Mouse (Mus musculus): ENCODE data around the gene Gopc. TPM values are rescaled to one million over a fixed set of nuclear protein-coding genes. Genes with fewer than 3 reads are reported as not detected.

The Gopc gene
- 1 to 10 TPM; 6.5 to 8.7 TPM for total RNA-seq (2021)
- long read RNA-seq, experiment 1, full-length matches to known transcripts = 14 of 16 reads
- long read RNA-seq, experiment 1, partial matches to known transcripts = 1 of 16 reads
- long read RNA-seq, experiment 1, other reads (novel, unspliced or antisense) = 1 of 16 reads
- long read RNA-seq, experiment 2, full-length matches to known transcripts = 10 of 13 reads
- long read RNA-seq, experiment 2, partial matches to known transcripts = 1 of 13 reads
- long read RNA-seq, experiment 2, other reads (novel, unspliced or antisense) = 2 of 13 reads

DNA sequence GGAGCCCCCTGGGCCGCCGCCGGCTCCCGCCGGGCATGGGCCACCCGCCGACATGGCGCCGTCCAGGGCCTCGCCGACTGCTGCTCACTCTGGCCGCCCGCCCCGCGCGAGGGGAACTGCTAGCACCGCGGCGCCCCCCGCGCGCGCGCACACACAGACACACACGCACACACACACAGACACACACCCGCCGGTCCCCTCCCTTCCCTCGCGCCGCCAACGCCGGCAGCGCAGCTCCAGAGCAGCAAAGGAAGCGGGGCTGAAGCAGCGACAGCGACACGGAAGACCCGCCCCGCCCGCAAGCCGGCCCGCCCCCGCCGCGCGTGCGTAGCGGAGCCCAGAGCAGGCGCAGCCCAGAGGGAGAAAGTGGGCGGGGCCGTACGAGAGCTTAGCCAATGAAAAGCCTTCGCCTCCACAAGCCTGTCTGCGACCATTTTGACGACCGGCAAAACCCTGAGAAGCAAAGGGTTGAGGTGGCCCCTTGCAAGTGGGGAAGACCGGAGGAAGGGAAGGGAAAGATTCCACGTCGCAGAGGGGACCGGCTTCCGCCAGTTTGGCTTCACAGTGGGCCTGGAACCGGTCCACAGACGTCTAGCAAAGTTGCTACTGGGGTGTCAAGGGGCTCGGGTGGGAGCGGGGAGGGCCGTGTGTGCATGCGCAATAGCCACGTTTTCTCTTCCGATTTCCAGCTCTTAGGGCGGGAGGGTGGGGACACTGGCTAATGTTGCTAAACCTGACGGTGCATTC lies at the start of gene Gopc:
Gene Gopc (minus strand): TSS at position 280 of the 747 bp plus-strand sequence.
- DNase-seq (ENCODE audit: low spot score) = peak; percentile 97

- no peak for DNase-seq (ENCODE audit: low spot score)
These were observed 49.0 kb upstream of the Gopc start for GRCm38 (mm10) chr10:52430953-52431352.

DNA sequence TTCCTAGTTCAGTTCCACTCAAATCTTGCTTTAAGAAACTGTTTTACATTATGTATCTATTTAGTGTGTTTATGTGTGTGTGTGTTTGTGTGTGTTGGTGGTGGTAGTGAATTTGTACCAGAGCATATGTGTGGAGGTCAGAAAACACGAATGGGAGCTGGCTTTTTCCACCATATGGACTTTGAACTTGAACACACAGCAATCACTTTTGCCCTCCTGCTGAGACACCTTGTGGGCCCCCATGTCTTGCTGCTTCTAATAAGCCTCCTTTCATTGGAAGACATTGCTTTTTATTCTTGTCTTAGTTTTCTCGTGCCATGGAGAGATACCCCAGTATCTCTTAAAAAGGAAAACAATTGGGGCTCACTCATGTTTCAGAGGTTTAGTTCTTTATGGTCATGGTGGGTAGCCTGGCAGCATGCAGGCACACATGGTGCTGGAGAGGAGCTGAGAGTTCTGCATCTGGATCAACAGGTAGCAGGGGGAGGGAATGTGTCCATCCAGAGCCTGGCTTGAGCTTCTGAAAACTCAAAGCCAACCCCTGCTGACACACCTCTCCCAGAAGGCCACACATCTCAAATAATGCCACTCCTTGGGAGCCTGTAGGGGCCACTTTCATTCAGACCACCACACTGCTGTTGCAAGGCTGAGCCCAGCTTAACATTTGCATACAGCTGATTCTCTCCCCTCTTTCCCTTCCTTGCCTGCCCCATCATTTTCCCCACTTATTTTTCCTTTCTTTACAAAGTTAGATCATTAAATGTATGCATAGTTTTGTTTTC lies 45.9 kb upstream of the Gopc start:
- no peak for DNase-seq (ENCODE audit: low spot score)

GRCm38 (mm10) chr10:52426314-52426980 lies 44.5 kb upstream of the Gopc start:
- no peak for DNase-seq (ENCODE audit: low spot score)

DNA sequence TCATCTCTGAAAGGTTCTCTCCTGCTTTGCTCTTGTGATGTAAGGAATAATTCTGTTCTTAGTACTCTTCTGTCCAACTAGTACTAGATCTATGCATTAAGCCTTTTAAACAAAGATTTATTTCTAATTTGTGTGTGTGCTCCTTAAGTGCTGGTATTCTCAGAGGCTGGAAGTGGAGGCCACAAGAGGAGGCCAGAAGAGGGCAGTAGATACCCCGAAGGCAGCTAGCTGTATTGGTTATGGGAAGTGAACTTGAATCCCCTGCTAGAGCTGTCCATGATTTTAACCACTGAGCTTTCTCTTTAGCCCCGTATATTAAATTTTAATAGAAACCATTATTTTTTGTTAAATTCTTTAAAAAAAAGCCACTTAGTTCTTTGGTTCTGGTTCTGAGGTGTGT lies 41.2 kb upstream of the Gopc start:
- no peak for DNase-seq (ENCODE audit: low spot score)

GRCm38 (mm10) chr10:52421716-52422115 lies 39.8 kb upstream of the Gopc start:
- DNase-seq (ENCODE audit: low spot score) = no peak

- DNase-seq (ENCODE audit: low spot score) = no peak
These were observed 38.6 kb upstream of the Gopc start for GRCm38 (mm10) chr10:52420526-52420925.

DNA sequence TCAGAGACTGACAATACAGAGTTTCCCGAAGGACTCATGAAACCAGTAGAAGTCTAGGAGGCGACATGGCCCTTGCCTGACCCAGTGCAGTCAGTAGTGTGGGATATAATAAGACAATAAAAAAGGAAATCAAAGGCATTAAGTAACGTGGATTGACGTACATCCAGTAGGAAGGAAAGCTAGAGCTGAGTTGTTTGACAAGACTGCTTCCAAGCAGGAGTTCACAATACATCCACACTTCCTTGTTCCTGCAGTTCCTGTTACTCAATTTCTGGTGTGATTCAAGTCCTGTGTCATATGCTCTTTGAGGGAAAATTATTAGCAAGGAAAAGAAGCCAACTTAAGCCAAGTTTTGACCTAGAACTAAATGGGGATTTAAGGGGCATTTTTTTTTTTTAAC lies 37.5 kb upstream of the Gopc start:
- DNase-seq (ENCODE audit: low spot score) = no peak

DNA sequence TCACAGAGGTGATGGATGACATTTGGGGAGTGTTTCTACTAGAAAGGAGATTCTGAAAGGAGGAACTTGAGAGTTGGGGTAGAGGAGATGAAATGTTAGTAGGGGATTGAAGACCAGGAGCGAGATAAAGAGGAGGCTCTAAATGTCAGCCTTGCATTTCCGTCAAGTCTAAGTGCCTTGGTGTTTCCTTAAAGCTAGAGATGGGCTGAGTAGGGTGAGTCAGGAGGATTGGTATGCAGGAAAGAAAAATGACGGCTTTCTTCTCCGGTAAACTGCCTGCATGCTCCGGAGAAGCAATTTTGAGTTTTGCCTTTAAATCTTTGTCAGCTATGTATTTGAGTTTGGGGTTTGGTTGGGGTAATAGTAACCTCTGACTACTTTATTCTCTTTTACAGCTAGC lies 37.0 kb upstream of the Gopc start:
- DNase-seq (ENCODE audit: low spot score) = no peak

DNA sequence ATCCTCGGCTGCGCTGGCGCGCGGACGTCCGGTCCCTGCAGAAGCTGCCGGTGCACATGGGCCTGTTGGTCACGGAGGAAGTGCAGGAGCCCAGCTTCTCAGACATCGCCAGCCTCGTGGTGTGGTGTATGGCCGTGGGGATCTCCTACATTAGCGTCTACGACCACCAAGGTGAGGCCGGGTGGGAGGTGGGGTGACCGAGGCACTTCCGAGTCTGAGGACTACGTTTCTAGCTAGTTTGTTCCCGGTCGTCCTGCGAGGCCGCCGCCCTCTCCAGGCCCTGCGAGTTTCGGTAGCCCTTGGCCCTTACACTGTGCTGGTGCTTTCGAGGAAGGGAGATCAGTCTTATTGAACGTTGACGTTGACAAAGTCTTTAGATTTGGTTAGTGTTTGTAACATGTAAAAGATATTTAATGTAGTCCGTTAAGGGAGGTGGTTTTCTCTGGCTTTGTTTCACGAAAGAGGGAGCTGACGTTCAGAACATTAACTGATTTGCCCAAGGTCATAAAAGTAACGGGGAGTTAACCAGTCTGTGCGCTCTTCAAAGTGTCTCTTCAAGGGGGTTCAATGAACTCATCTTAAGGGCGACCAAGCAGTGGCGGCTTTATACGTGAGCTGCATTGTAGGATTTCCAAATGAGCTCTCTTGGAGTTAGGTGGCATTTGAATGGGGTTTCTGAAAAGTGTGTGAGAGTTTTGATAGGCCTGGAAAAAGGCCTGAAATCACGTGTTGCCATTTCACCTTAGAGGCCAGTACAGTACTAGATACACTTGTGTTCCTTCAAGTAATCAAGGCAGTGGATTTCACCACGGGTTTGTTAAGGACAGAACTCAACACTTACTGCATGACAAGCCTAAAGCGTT lies 36.3 kb upstream of the Gopc start:
- DNase-seq (ENCODE audit: low spot score) = no peak

DNA sequence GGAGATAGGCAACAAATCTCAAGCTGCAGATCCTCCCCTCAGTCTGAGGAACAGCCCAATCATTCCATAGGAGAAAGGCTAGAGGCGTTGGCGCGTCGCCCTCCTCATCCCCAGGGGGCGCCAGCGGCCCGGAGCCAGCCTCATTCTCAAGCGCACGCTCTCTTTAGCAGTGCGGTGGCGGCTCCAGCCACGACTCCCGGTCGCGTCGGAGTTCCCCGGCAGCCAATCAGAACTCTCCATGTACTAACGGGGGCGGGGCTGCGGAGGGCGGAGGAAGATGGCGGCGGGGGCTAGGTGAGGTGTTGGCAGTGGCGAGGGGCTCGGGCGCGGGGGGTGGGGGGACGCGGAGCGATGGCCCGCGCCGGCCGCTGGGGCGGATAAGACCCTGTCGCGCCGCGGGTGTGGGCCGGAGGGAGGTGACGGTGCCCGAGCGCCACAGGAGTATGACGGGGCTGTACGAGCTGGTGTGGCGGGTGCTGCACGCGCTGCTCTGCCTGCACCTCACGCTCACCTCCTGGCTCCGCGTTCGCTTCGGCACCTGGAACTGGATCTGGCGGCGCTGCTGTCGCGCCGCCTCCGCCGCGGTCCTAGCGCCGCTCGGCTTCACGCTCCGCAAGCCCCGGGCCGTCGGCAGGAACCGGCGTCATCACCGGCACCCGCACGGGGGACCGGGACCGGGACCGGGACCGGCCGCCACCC lies 35.5 kb upstream of the Gopc start, which contains the start of gene Nus1:
Gene Nus1 (plus strand): TSS at position 249 of the 699 bp plus-strand sequence.
- peak; percentile 96 for DNase-seq (ENCODE audit: low spot score)

GRCm38 (mm10) chr10:52416458-52416857 lies 34.5 kb upstream of the Gopc start:
- DNase-seq (ENCODE audit: low spot score) = no peak

DNA sequence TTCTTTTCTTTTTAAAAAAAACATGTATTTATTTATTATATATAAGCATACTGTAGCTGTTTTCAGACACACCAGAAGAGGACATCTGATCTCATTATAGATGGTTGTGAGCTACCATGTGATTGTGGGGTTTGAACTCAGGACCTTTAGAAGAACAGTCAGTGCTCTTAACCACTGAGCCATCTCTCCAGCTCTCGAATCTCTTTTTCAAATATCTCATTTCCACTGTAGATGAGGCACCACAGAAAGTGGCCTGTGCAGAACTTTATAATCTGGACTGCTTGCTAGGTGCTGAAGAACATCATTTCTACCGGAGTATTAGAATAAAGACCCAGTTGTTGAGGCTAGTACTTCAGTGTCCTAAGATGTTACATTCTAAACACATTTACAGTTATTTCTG lies 33.1 kb upstream of the Gopc start:
- no peak for DNase-seq (ENCODE audit: low spot score)

DNA sequence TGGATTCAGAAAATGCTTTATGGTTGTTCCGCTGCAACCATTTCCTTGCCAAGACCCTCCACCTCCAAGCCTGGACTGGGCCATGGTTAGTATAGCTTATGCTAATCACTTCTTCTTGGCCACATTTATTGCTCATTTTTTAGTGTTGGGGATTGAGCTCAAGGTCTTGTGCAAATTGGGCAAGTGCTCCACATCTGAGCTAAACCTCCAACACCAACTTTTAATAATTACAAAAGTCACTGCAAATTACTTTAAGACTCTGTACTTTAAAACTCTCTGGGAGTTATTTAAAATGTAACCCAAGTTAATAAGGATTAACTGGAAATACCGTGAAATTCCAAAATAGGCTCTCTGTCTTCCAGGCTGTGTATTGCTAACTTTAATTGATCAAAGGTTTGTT lies 25.6 kb upstream of the Gopc start:
- no peak for DNase-seq (ENCODE audit: low spot score)

DNA sequence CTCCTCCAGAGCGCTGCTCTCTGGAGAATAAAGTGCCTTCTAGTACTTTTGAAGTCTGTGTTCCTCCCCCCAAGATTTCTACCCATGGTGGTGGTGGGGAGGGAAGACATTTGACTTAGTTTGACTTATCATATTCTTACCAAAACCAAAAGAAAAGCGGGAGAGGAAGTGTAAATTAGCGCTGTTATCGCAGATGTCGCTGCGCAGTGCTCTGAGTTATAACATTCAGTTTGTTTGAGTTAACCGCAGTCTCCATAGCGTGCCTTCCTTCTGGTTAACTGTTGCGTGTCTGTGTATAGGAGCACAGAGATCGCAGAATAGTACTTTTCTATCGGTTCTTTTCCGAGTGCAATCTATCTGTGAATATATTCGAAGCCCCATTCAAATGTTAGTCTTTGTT lies 23.2 kb upstream of the Gopc start:
- DNase-seq (ENCODE audit: low spot score) = no peak

GRCm38 (mm10) chr10:52399722-52400121 lies 17.8 kb upstream of the Gopc start:
- no peak for DNase-seq (ENCODE audit: low spot score)

- no peak for DNase-seq (ENCODE audit: low spot score)
These were observed 16.8 kb upstream of the Gopc start for GRCm38 (mm10) chr10:52398715-52399114.

DNA sequence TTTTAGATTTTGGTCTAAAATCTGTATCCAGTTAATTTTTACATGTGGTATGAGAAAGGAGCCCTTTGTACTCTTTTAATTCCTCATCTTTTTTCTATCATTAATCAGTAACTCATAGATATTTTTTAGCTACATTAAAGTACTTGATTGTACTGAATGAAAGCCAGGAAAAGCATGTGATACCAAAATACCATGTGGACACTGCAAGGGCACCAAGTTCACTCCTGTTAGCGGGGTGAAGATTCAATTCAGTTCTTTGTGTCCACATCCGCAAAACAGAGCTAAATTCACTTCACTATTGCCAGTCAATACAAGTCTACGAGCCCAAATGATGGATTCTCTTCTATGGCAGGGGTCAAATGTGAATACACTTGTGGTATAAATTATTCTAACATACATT lies 14.7 kb upstream of the Gopc start:
- no peak for DNase-seq (ENCODE audit: low spot score)

- DNase-seq (ENCODE audit: low spot score) = no peak
These were observed 9.3 kb upstream of the Gopc start for GRCm38 (mm10) chr10:52391208-52391607.

- no peak for DNase-seq (ENCODE audit: low spot score)
These were observed 7.5 kb upstream of the Gopc start for GRCm38 (mm10) chr10:52389438-52389837.
